Mouse (Mus musculus) liver, postnatal 0 days (tissue): ENCODE measurements around the gene Neurog2. TPM values are rescaled to one million over a fixed set of nuclear protein-coding genes. Genes with fewer than 3 reads are reported as not detected.

Source experiments
- ATAC-seq: fragments of 200-750 bp; cut with Nextera tagmentation; 2 replicates; pipeline ENCODE4 v1.8.0; 2017; ENCODE audit warnings: mild to moderate bottlenecking, moderate library complexity
- DNase-seq: peaks from one replicate; pipeline ENCODE4 v3.0.0-alpha.2; 2016
- H3K27ac ChIP-seq: fragments of 300-500 bp; sonication (generic); 2 replicates; pipeline ENCODE4 v1.5.1; 2014; ENCODE audit warnings: antibody characterized with exemption, moderate library complexity, mild to moderate bottlenecking, low read depth
- H3K27me3 ChIP-seq: fragments of 300-500 bp; sonication (generic); 2 replicates; pipeline ENCODE4 v1.6.1; 2014; ENCODE audit warnings: low read length, control low read depth, mixed read lengths; ENCODE audit not compliant: insufficient read depth
- H3K36me3 ChIP-seq: fragments of 300-500 bp; sonication (generic); replicated peaks from 2 replicates; pipeline ENCODE4 v1.6.1; 2014; ENCODE audit warnings: mild to moderate bottlenecking, control low read depth, low read length, moderate library complexity, mixed read lengths; ENCODE audit not compliant: insufficient read depth
- H3K4me1 ChIP-seq: fragments of 300-500 bp; sonication (generic); 2 replicates; pipeline ENCODE4 v1.6.1; 2014; ENCODE audit warnings: antibody characterized with exemption, mild to moderate bottlenecking, control low read depth; ENCODE audit not compliant: insufficient read depth
- H3K4me2 ChIP-seq: fragments of 300-500 bp; sonication (generic); 2 replicates; pipeline ENCODE4 v1.6.1; 2014; ENCODE audit warnings: low read depth, mild to moderate bottlenecking, low read length, moderate library complexity, mixed read lengths
- H3K4me3 ChIP-seq: fragments of 300-500 bp; sonication (generic); 2 replicates; pipeline ENCODE4 v1.5.1; 2014; ENCODE audit warnings: low read depth, low read length
- H3K9ac ChIP-seq: fragments of 300-500 bp; sonication (generic); replicated peaks from 2 replicates; pipeline ENCODE4 v1.6.1; 2014; ENCODE audit warnings: mild to moderate bottlenecking, moderate library complexity
- H3K9me3 ChIP-seq: fragments of 300-500 bp; sonication (generic); 2 replicates; pipeline ENCODE4 v1.6.1; 2016; ENCODE audit warnings: mild to moderate bottlenecking, control low read depth, low read length, mixed read lengths
- CTCF ChIP-seq: sonication (generic); IDR thresholded peaks from 2 replicates; pipeline ENCODE4 v1.5.1; 2016; ENCODE audit warnings: antibody characterized with exemption, low read depth
- EP300 ChIP-seq: IDR thresholded peaks from 2 replicates; pipeline ENCODE4 v1.6.1; 2016; ENCODE audit warnings: antibody characterized with exemption, low read depth, mild to moderate bottlenecking
- WGBS: fragments of 180-500 bp; shearing (Covaris S2); extraction: QIAGEN DNeasy Blood & Tissue Kit; methylation state at CpG from one replicate; pipeline ENCODE4 v1.1.7; 2014; ENCODE audit not compliant: insufficient replicate concordance; 5-methylcytosine and 5-hydroxymethylcytosine counted together
- polyA plus RNA-seq: library from polyadenylated mRNA; unstranded; fragments of >200 nt; fragmentation: Nextera tagmentation; extraction: Ambion mirVana; gene quantifications from 2 replicates; pipeline ENCODE4 v1.2.1, GENCODE M21; 2015

The Neurog2 gene
- polyA plus RNA-seq, result not detected in 2 replicates

GRCm38 (mm10) chr3:127633080-127634032 is at the start of gene Neurog2:
Gene Neurog2, plus strand, starts transcription at chr3:127633135.
- DNase-seq, result peak; percentile 29
- peaks cover 90% of the 10 kb centered on the region for H3K27me3 ChIP-seq
- peaks cover 22% of the 10 kb centered on the region for H3K4me1 ChIP-seq

GRCm38 (mm10) chr3:127597136-127597535 is 35.8 kb upstream of the Neurog2 start:
- WGBS, result 91% methylated on average over 1 of the region's 1 CpGs
- no peak overlapping the region for H3K4me2 ChIP-seq
- H3K4me1 ChIP-seq, result no peaks in the 10 kb centered on the region
- H3K36me3 ChIP-seq, result peaks cover 25% of the 10 kb centered on the region
- ATAC-seq (no peak), DNase-seq (no peak)
- H3K27ac ChIP-seq, result no peak overlapping the region
- H3K4me3 ChIP-seq, result no peak overlapping the region
- H3K27me3 ChIP-seq, result no peaks in the 10 kb centered on the region
- H3K9me3 ChIP-seq, result no peaks in the 10 kb centered on the region
- TF ChIP-seq CTCF, result no peak
- no peak for TF ChIP-seq EP300
- no peak overlapping the region for H3K9ac ChIP-seq

More at GRCm38 (mm10) chr3:127633080-127634032, at the start of gene Neurog2:
- no peak within 1 kb of the TSS for H3K27ac ChIP-seq
- peak within 1 kb of the TSS; percentile 70 for H3K4me2 ChIP-seq
- no peaks in the 10 kb centered on the region for H3K36me3 ChIP-seq
- no peak within 1 kb of the TSS for H3K9ac ChIP-seq
- ATAC-seq, result no peak; the same call in 1 of the 2 replicates
- no peaks in the 10 kb centered on the region for H3K9me3 ChIP-seq
- under 1% methylated on average over 82 of the region's 92 CpGs for WGBS
- peak within 1 kb of the TSS; percentile 38 for H3K4me3 ChIP-seq
- no peak for TF ChIP-seq EP300
- TF ChIP-seq CTCF, result no peak

- H3K4me1 ChIP-seq, result no peaks in the 10 kb centered on the region
Measured at GRCm38 (mm10) chr3:127608109-127608508, 24.8 kb upstream of the Neurog2 start.

GRCm38 (mm10) chr3:127625296-127625695 is 7.6 kb upstream of the Neurog2 start:
- TF ChIP-seq CTCF, result peak; percentile 93
- TF ChIP-seq EP300, result no peak
- no peak overlapping the region for H3K9ac ChIP-seq
- H3K27me3 ChIP-seq, result peaks cover 59% of the 10 kb centered on the region
- peak; percentile 77 for ATAC-seq
- peaks cover 9% of the 10 kb centered on the region; the same call in 1 of the 2 replicates for H3K4me1 ChIP-seq
- H3K27ac ChIP-seq, result no peak overlapping the region
- peak overlapping the region; percentile 64 for H3K4me2 ChIP-seq
- WGBS, result under 1% methylated on average over 36 of the region's 36 CpGs
- no peaks in the 10 kb centered on the region for H3K9me3 ChIP-seq
- DNase-seq, result peak; percentile 83
- no peaks in the 10 kb centered on the region for H3K36me3 ChIP-seq
- peak overlapping the region; percentile 38 for H3K4me3 ChIP-seq

More at GRCm38 (mm10) chr3:127608109-127608508, 24.8 kb upstream of the Neurog2 start:
- no peaks in the 10 kb centered on the region for H3K27me3 ChIP-seq
- TF ChIP-seq EP300, result no peak
- TF ChIP-seq CTCF, result peak; percentile 50
- H3K36me3 ChIP-seq, result peaks cover 32% of the 10 kb centered on the region
- H3K4me2 ChIP-seq, result no peak overlapping the region
- no peak overlapping the region for H3K9ac ChIP-seq
- H3K27ac ChIP-seq, result no peak overlapping the region
- H3K9me3 ChIP-seq, result no peaks in the 10 kb centered on the region
- no peak for ATAC-seq
- H3K4me3 ChIP-seq, result no peak overlapping the region
- 91% methylated on average over 2 of the region's 2 CpGs for WGBS
- no peak for DNase-seq

GRCm38 (mm10) chr3:127625701-127626399 is 7.1 kb upstream of the Neurog2 start:
- DNase-seq (peak; percentile 30), ATAC-seq (no peak)
- peak overlapping the region; percentile 64 for H3K4me2 ChIP-seq
- peak overlapping the region; percentile 38 for H3K4me3 ChIP-seq
- no peak overlapping the region for H3K27ac ChIP-seq
- H3K36me3 ChIP-seq, result no peaks in the 10 kb centered on the region
- H3K27me3 ChIP-seq, result peaks cover 65% of the 10 kb centered on the region
- H3K9ac ChIP-seq, result no peak overlapping the region
- H3K9me3 ChIP-seq, result no peaks in the 10 kb centered on the region
- TF ChIP-seq EP300, result no peak
- TF ChIP-seq CTCF, result peak; percentile 21; the same call in 1 of the 2 replicates
- H3K4me1 ChIP-seq, result peaks cover 9% of the 10 kb centered on the region; the same call in 1 of the 2 replicates
- 2% methylated on average over 28 of the region's 28 CpGs for WGBS

- H3K27ac ChIP-seq, result no peak overlapping the region
- H3K27me3 ChIP-seq, result peaks cover 71% of the 10 kb centered on the region
- H3K9ac ChIP-seq, result no peak overlapping the region
- TF ChIP-seq EP300 (no peak), CTCF (no peak)
- DNase-seq (no peak), ATAC-seq (no peak)
- H3K4me3 ChIP-seq, result no peak overlapping the region
- no peaks in the 10 kb centered on the region for H3K36me3 ChIP-seq
- H3K4me2 ChIP-seq, result no peak overlapping the region
- peaks cover 9% of the 10 kb centered on the region; the same call in 1 of the 2 replicates for H3K4me1 ChIP-seq
- 8% methylated on average over 3 of the region's 3 CpGs for WGBS
- H3K9me3 ChIP-seq, result no peaks in the 10 kb centered on the region
Measured at GRCm38 (mm10) chr3:127626524-127626923, 6.4 kb upstream of the Neurog2 start.
